Mouse (Mus musculus): ENCODE measurements around the gene Tex26.

DNA sequence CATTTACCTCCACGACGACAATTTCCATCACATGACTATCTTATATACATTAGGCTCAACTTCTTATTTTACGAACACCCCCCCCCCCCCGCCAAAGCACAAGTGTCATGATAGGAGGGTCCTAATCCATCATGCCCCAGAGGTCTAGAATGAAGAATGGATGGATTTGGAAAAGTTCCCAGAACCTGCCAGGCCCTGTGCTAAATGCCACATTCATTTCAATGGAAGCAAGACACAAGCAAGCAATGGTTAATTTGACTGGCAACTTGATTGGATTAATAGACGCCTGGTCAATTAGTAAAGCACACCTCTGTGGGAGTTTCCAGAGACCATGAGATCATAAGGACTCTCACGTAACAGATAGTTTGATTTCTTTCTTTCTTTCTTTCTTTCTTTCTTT, 77.7 kb downstream of the Tex26 start:
- TF ChIP-seq CTCF (IDR thresholded peaks at IDR 0.05; ENCODE audit: extremely low read depth, insufficient read length, insufficient replicate concordance, low read depth, low read length), result no peak
- TF ChIP-seq POLR2A (IDR thresholded peaks at IDR 0.05; ENCODE audit: low read depth, low read length), result no peak
